Mouse (Mus musculus): ENCODE measurements around the gene Ccdc3.
"Not testable (repeated sequence)": the region's sequence is repeated elsewhere in the genome, so short reads cannot be mapped to it uniquely, and the experiment has no call there.

The Ccdc3 gene

DNA sequence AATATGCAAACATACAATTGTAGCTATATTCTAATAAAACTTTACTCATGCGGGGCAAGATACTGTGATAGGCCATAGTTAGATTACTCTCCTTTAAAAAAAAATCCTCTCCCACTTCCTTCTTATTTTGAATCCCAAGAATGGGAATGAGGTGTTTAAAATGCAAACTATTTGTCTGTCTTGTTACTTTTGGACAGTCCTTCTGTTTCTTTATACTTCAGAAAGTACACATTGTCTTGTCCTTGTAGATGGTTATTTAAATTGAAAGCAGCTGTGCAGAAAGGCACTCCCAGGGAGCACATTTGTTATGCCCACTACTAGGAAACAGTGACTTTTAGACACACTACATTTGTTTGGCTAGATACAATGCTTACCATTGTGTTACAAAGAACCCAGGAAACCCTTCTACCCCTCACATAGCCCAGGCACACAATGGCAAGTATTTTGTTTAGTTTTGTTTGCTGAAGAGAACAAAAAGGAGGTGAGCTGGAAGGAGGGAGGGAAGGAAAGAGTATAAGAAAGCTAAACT, 82.3 kb downstream of the Ccdc3 start:
- no peak for DNase-seq

DNA sequence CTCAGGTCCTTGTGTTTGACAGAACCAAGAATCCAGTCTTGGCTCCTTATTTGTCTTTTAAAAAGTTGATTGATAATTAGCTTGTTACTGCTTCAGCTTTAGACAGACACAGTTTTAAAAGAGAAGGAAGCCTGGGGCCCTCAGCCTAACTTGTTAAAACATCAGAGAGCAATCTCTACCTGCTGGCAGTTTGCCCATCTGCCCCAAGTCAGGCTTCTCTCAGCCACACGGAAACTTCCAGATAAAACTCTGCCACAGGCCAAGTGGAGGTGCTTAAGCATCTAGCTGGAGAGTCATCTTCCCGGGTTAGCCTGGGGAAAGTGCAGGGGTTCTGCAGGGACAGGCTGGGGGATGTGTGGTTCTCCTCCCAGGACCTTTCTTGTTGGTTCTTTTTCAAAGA, 85.0 kb downstream of the Ccdc3 start:
- no peak for DNase-seq

DNA sequence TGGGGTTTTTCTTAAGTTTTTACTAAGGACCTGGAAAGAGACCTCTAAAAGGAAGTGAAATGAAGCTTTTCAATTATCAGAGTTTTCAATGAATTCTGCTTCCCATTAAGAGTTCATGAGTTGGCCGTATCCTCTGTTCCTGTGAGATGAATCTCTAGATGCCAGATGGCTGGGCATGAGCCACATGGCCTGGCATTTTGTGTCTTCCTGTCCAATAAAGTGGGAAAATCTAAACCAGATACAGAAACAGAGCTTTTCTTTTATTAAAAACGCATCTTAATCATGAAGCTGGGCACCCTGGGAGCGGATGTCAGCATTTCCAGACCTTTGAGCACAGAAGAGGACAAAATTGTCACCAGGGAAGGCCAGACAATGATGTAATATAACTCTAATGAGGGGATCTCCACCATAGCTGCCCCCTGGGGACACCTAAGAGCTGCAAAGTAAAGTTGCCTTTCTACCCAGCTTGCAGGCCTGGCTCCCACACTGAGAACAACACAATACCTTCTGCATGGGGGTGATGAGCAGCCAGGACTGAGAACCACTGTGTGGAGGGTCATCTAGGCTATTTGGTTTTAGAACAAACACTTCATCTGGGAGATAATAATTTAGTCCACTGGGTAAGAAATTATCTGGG, 99.4 kb downstream of the Ccdc3 start:
- no peak for DNase-seq

DNA sequence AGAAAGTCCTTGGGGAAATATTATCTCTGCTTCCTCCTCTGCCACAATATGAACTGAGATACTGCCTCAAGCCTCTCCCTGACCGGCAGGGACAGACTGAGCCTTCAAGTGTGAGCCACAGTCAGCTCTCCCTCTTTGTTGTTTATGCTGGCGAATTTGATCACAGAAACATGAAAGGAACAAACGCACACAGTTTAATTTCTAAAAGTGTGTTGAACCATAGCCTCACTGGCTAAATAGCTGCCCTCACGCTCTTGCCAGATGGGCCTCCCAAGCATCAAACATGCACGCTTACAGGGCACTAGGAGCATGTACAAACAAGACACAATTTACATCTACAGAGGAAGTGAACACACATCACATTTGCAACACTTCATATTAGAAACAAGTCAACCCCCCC, 100.3 kb downstream of the Ccdc3 start:
- peak; percentile 43 for DNase-seq

DNA sequence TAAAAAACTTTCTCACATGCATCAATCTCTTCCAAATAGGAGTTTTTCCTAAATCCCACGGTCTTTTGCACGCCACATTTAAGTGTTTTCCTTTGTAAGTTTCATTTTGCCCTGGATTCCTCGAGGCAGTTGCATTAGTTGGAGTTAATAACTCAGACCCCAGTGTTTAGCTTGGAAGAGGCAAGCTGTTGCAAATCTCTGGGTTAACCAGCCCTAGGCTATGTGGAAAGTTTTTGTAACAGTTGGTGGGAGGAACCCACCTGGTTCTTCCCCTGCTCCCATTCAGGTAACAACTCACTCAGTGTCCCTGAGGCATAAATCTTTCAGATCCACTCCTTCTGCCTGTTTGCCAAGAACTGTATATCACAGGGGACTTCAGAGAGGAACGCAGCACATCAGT, 101.9 kb downstream of the Ccdc3 start:
- DNase-seq = no peak

DNA sequence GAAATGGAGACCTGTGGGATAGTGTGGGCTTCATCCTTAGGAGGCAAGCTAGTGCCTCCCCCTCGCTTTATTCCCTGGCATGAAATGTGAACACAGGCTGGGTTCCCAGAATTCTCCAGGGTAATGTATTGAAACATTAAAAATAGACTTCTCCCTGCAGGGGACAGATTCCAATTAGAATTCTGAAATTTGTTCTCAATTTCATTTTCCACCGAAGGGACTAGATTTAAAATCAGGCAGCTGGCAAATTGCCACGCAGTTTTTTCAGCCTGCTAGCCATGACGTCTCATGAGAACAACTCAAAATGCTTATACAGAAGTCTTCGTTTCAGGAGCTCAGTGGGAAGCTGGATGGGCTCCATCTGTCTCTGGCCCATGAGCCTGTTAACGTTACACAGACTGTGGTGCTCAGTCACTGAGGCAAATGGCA, 103.9 kb downstream of the Ccdc3 start:
- DNase-seq = peak; percentile 54

DNA sequence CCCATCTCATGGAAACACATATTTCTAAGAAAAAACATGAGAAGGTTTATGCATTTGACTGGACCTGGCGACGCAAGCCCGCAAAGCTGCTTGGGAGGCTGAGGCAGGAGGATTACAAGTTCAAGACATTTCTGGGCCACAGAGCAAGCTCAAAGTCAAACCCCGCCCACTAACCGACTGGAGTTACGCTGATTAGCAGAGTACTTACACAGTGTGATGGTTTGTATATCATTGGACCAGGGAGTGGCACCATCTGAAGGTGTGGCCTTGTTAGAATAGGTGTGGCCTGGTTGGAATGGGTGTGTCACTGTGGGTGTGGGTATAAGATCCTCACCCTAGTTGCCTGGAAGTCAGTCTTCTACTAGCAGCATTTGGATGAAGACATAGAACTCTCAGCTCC, 111.6 kb downstream of the Ccdc3 start:
- not testable (repeated sequence) for DNase-seq

DNA sequence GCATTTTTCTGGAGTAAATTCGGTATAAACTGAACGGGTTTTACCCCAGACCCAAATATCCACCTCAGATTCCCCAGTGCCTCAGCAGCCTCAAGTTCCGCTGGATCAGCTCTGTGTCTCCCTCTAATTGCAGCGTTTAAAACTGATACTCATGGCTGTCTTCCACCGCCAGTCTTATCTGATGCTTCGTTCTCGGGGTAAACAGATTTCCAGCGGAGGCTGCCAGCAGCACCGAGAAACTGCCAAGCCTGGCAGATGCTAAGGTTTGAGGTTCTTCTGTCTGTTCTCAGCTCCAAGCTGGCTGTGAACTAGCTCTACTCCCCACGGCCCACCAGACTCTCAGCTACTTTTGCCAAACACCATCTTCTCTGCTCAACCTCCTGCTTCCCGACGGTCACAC, 112.4 kb downstream of the Ccdc3 start:
- peak; percentile 87 for DNase-seq

DNA sequence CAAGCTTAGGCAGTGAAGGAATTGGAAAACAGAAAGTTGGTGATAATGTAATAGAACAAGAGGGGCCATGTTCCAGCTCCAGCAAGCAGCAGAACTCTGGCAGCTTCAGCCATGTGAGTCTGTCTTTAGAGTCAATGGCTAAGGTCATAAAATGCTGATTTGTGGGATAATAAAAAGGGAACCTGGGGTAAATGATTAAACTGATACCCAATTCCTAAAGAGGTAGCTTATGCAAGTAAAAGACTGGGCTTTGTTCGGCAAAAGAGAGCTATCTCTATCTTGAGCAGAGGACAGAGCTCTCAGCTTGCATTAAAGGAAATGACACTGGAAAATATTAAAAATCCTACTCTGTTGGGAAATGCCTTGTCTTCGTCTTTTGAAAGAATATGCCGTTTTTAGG, 120.7 kb downstream of the Ccdc3 start:
- DNase-seq = no peak

DNA sequence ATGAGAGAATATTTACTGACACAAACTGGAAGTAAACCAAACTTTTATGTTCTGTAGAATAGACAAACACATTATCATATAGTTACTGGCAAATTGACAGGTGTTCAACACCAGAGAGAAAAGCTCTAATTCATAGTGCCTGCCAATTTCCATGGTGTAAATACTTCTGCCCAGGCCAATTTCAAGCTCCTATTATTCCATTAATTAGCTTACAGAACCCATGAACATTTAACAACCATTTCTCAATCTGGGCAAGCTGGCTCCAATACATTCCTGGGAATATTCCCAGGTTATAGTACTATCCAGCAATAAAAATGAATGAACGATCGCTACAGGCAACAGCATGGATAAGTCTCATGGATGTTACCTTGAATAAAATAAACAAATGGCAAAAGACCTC, 124.7 kb downstream of the Ccdc3 start:
- no peak for DNase-seq

DNA sequence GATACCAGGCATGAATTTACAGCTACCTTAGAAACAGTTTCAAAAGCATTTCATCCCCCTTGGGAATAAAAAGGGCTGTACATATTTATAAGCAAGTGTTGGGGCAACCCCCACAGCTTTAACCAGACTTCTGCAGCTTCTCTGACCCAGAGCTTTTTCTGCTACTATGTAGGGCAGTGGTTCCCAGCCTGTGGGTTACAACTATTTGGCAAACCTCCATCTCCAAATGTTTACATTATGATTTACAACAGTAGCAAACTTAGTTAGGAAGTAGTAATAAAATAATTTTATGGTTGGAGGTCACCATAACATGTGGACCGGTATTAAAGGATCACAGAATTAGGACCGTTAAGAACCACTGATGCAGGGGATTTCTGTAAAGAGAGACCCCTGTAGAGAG, 130.4 kb downstream of the Ccdc3 start:
- DNase-seq = no peak
